Mouse (Mus musculus): ENCODE measurements around the gene Ptbp1. TPM values are rescaled to one million over a fixed set of nuclear protein-coding genes. Genes with fewer than 3 reads are reported as not detected.

Gene Ptbp1
- total RNA-seq, 1 experiment from 2014 or later = 221 TPM

GRCm38 (mm10) chr10:79908167-79909091 is 54.2 kb downstream of the Ptbp1 start, which contains the start of gene Med16:
Gene Med16, minus strand, starts transcription at chr10:79908923.
- ATAC-seq (replicated peaks; ENCODE audit: low read depth, poor library complexity, severe bottlenecking) = peak; percentile 92

- ATAC-seq (replicated peaks; ENCODE audit: low read depth, poor library complexity, severe bottlenecking) = peak; percentile 27
Measured at GRCm38 (mm10) chr10:79909092-79909922, 55.1 kb downstream of the Ptbp1 start.

- no peak for ATAC-seq (replicated peaks; ENCODE audit: low read depth, poor library complexity, severe bottlenecking)
Measured at GRCm38 (mm10) chr10:79910556-79910955, 56.3 kb downstream of the Ptbp1 start, which contains the start of gene Gm26602. Gene Gm26602, plus strand, starts transcription at chr10:79910856.

- no peak for ATAC-seq (replicated peaks; ENCODE audit: low read depth, poor library complexity, severe bottlenecking)
Measured at GRCm38 (mm10) chr10:79912412-79912811, 58.2 kb downstream of the Ptbp1 start.

Other genes with a start within 250 kb of the Ptbp1 start
- not detected in 2 replicates for gene C2cd4c, start 240.4 kb upstream of the Ptbp1 start, total RNA-seq (2017)
- not detected in 2 replicates for gene Shc2, start 216.5 kb upstream of the Ptbp1 start, total RNA-seq (2017)
- gene Odf3l2, start 208.7 kb upstream of the Ptbp1 start, total RNA-seq (2017) = not detected in 2 replicates
- not detected in 2 replicates for gene Madcam1, start 189.9 kb upstream of the Ptbp1 start, total RNA-seq (2017)
- gene Tpgs1, start 185.1 kb upstream of the Ptbp1 start, total RNA-seq (2017) = 5.3 and 9.9 TPM in 2 replicates
- 109 and 113 TPM in 2 replicates for gene Cdc34, start 172.2 kb upstream of the Ptbp1 start, total RNA-seq (2017)
- 0.96 and 1.6 TPM in 2 replicates for gene Gzmm, start 165.4 kb upstream of the Ptbp1 start, total RNA-seq (2017)
- gene Bsg, start 149.9 kb upstream of the Ptbp1 start, total RNA-seq (2017) = 283 and 298 TPM in 2 replicates
- not detected in 2 replicates for gene Hcn2, start 137.8 kb upstream of the Ptbp1 start, total RNA-seq (2017)
- 10.3 and 16.1 TPM in 2 replicates for gene Polrmt, start 107.8 kb upstream of the Ptbp1 start, total RNA-seq (2017)
- gene Fgf22, start 99.4 kb upstream of the Ptbp1 start, total RNA-seq (2017) = not detected in 2 replicates
- 12.9 and 21.0 TPM in 2 replicates for gene Rnf126, start 87.5 kb upstream of the Ptbp1 start, total RNA-seq (2017)
- 0.19 and 0.50 TPM in 2 replicates for gene Fstl3, start 77.2 kb upstream of the Ptbp1 start, total RNA-seq (2017)
- gene Prss57, start 63.5 kb upstream of the Ptbp1 start, total RNA-seq (2017) = 9.4 and 16.3 TPM in 2 replicates
- 21.8 and 24.8 TPM in 2 replicates for gene Palm, start 60.9 kb upstream of the Ptbp1 start, total RNA-seq (2017)
- not detected in 2 replicates for gene Misp, start 33.4 kb upstream of the Ptbp1 start, total RNA-seq (2017)
- gene Prtn3, start 20.0 kb downstream of the Ptbp1 start, total RNA-seq (2017) = 131 and 159 TPM in 2 replicates
- gene Plppr3, start 20.2 kb downstream of the Ptbp1 start, total RNA-seq (2017) = 40.8 and 46.6 TPM in 2 replicates
- gene Elane, start 31.8 kb downstream of the Ptbp1 start, total RNA-seq (2017) = 61.2 and 92.1 TPM in 2 replicates
- gene Cfd, start 36.4 kb downstream of the Ptbp1 start, total RNA-seq (2017) = not detected in 2 replicates
- 17.3 and 19.3 TPM in 2 replicates for gene Med16, start 54.5 kb downstream of the Ptbp1 start, total RNA-seq (2017)
- 7.0 and 11.2 TPM in 2 replicates for gene Gm26602, start 56.4 kb downstream of the Ptbp1 start, total RNA-seq (2017)
- gene Kiss1r, start 62.5 kb downstream of the Ptbp1 start, total RNA-seq (2017) = 0.73 TPM in 1 of 2 replicates, not detected in the other
- gene R3hdm4, start 66.8 kb downstream of the Ptbp1 start, total RNA-seq (2017) = 38.4 and 50.7 TPM in 2 replicates
- 11.5 and 16.0 TPM in 2 replicates for gene Arid3a, start 72.6 kb downstream of the Ptbp1 start, total RNA-seq (2017)
- 26.5 and 27.2 TPM in 2 replicates for gene Wdr18, start 105.7 kb downstream of the Ptbp1 start, total RNA-seq (2017)
- gene Grin3b, start 116.3 kb downstream of the Ptbp1 start, total RNA-seq (2017) = not detected in 2 replicates
- 44.8 and 56.7 TPM in 2 replicates for gene Tmem259, start 129.9 kb downstream of the Ptbp1 start, total RNA-seq (2017)
- gene Cnn2, start 134.2 kb downstream of the Ptbp1 start, total RNA-seq (2017) = 62.2 and 72.9 TPM in 2 replicates
- gene Abca7, start 142.1 kb downstream of the Ptbp1 start, total RNA-seq (2017) = 10.7 and 15.5 TPM in 2 replicates
- 85.6 and 106 TPM in 2 replicates for gene Arhgap45, start 162.2 kb downstream of the Ptbp1 start, total RNA-seq (2017)
- 145 and 146 TPM in 2 replicates for gene Polr2e, start 185.4 kb downstream of the Ptbp1 start, total RNA-seq (2017)
- gene Gpx4, start 192.7 kb downstream of the Ptbp1 start, total RNA-seq (2017) = 451 and 481 TPM in 2 replicates